Mouse (Mus musculus): ENCODE measurements around the gene Muc4.

DNA sequence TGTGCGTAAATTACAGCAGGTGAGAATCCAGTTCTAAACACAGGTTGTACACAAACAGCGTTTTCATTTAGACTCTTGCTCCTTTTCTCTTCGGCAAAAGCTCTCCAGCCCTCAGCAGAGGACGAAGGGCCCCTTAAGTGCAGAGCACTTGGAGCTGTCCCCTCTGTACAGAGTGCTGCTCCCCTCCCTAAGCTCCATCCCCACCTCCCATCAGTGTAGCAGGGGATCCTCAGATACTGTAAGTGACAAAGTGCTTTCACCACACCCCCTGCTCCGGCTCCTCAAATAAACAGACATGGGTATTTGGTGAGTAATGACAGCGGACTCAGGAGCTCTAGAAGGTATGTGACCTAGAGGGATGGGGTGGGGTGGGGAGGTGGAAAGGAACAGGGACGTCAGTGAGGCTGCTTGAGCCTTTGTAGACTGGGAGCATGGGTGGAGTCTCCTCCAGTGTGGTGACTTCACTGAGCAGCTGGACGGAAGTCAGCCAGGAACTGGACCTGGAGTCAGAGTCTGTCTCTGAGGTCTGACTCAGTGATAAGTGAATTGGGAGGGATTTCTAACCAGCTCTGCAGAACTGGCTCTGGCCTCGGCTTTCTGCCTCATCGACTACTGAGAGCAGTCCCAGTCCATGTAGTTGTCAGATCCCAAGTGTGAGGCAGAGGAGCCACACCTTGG lies 86.2 kb downstream of the Muc4 start:
- no peak for TF ChIP-seq CTCF (IDR thresholded peaks at IDR 0.05; ENCODE audit: low read depth, low read length)
- no peak for TF ChIP-seq GATA1 (IDR thresholded peaks at IDR 0.05; ENCODE audit: borderline replicate concordance, low read length)
- no peak for TF ChIP-seq TAL1 (conservative IDR thresholded peaks at IDR 0.05; ENCODE audit: low read depth, low read length)
- TF ChIP-seq GATA2 (IDR thresholded peaks at IDR 0.05; ENCODE audit: borderline replicate concordance, low read depth, low read length), result no peak
- TF ChIP-seq POLR2AphosphoS5 (IDR thresholded peaks at IDR 0.05; ENCODE audit: insufficient replicate concordance, low read depth, low read length), result no peak

All from G1E (cell line).